Mouse (Mus musculus) heart, embryonic 14.5 days (tissue): ENCODE measurements around the gene Gm7876. TPM values are rescaled to one million over a fixed set of nuclear protein-coding genes. Genes with fewer than 3 reads are reported as not detected.
A peak's percentile ranks its signal among the peaks of the same experiment; 100 is the strongest.
"Not testable (repeated sequence)": the region's sequence is repeated elsewhere in the genome, so short reads cannot be mapped to it uniquely, and the experiment has no call there.

ENCODE experiments used
- ATAC-seq: fragments of 200-750 bp; cut with Nextera tagmentation; 2 replicates; pipeline ENCODE4 v1.8.0; 2017; ENCODE audit warnings: low read depth, moderate TSS enrichment; ENCODE audit not compliant: insufficient number of reproducible peaks, insufficient read depth, low FRiP score
- H3K27ac ChIP-seq, 2 experiments: fragments of 200-500 bp in 1 of 2; fragments of 300-500 bp in 1 of 2; sonication (generic) in 1 of 2; replicated peaks in 1 of 2; 2 replicates each; pipeline ENCODE4 v1.5.1; 2012 to 2014; ENCODE audit warnings: low read depth in 2 of 2, low read length in 2 of 2, control low read depth in 1 of 2, mild to moderate bottlenecking in 1 of 2, mixed read lengths in 1 of 2; ENCODE audit not compliant: control insufficient read depth in 1 of 2, insufficient read depth in 1 of 2
- H3K27me3 ChIP-seq: fragments of 300-500 bp; sonication (generic); 2 replicates; pipeline ENCODE4 v1.6.1; 2014; ENCODE audit warnings: mild to moderate bottlenecking, low read length, control low read depth; ENCODE audit not compliant: control insufficient read depth, insufficient read depth
- H3K36me3 ChIP-seq: fragments of 300-500 bp; sonication (generic); 2 replicates; pipeline ENCODE4 v1.6.1; 2014; ENCODE audit warnings: mild to moderate bottlenecking, control low read depth, low read length, mixed read lengths; ENCODE audit not compliant: control insufficient read depth, insufficient read depth
- H3K4me1 ChIP-seq, 2 experiments: fragments of 200-500 bp in 1 of 2; fragments of 300-500 bp in 1 of 2; sonication (generic) in 1 of 2; 2 replicates each; pipeline ENCODE4 v1.6.1; 2012 to 2014; ENCODE audit warnings: low read length in 2 of 2, control low read depth in 1 of 2, mixed read lengths in 1 of 2; ENCODE audit not compliant: control insufficient read depth in 2 of 2, insufficient read depth in 2 of 2
- H3K4me2 ChIP-seq: fragments of 300-500 bp; sonication (generic); 2 replicates; pipeline ENCODE4 v1.6.1; 2014; ENCODE audit warnings: mild to moderate bottlenecking, low read length
- H3K4me3 ChIP-seq, 2 experiments: fragments of 200-500 bp in 1 of 2; fragments of 300-500 bp in 1 of 2; sonication (generic) in 1 of 2; 2 replicates each; pipeline ENCODE4 v1.5.1; 2012 to 2014; ENCODE audit warnings: low read length in 2 of 2, mild to moderate bottlenecking in 2 of 2, control low read depth in 1 of 2, low read depth in 1 of 2, moderate library complexity in 1 of 2; ENCODE audit not compliant: control insufficient read depth in 1 of 2, insufficient read depth in 1 of 2
- H3K9ac ChIP-seq: fragments of 300-500 bp; sonication (generic); 2 replicates; pipeline ENCODE4 v1.6.1; 2014; ENCODE audit warnings: mild to moderate bottlenecking, low read length
- H3K9me3 ChIP-seq: fragments of 300-500 bp; sonication (generic); 2 replicates; pipeline ENCODE4 v1.6.1; 2016; ENCODE audit warnings: low read length, control low read depth; ENCODE audit not compliant: control insufficient read depth
- WGBS: fragments of 180-500 bp; shearing (Covaris S2); extraction: QIAGEN DNeasy Blood & Tissue Kit; methylation state at CpG from one replicate; pipeline ENCODE4 v1.1.7; 2014; 5-methylcytosine and 5-hydroxymethylcytosine counted together
- polyA plus RNA-seq: library from polyadenylated mRNA; unstranded; fragments of >200 nt; fragmentation: Nextera tagmentation; extraction: Ambion mirVana; gene quantifications from 2 replicates; pipeline ENCODE4 v1.2.1, GENCODE M21; 2014

Gm7876 gene
- polyA plus RNA-seq = not detected in 2 replicates

DNA sequence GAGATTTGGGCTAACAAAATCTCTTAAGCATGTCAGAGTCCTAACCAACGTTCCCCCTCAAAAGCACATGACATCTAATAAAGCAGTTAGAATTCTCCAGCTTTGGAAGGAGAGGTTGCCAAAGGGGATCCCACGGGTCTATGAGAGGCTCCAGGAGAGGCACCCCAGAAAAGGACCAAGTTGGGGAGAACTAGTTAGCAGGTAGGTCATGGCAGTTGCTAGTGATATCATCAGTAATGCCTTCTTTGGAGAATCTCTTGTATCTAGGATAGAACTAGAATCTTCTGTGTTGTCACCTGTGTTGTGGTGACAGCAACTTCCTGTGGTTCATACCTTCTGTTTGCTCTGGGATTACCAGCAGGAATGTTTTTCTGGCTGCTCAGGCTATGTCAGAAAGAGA, at the start of gene Gm7876:
Gene Gm7876, plus strand, starts transcription at position 301 of the 400 bp plus-strand sequence.
- not testable (repeated sequence) for H3K27ac ChIP-seq, H3K36me3 ChIP-seq, H3K9me3 ChIP-seq, H3K4me1 ChIP-seq, H3K9ac ChIP-seq, ATAC-seq, H3K27me3 ChIP-seq, H3K4me3 ChIP-seq, H3K4me2 ChIP-seq
- WGBS = 79% methylated on average over 1 of the region's 2 CpGs

- H3K4me3 ChIP-seq, H3K9ac ChIP-seq, H3K4me1 ChIP-seq, H3K36me3 ChIP-seq, H3K4me2 ChIP-seq, H3K9me3 ChIP-seq, H3K27me3 ChIP-seq, H3K27ac ChIP-seq, ATAC-seq: not testable (repeated sequence)
- WGBS = no CpG with 5 or more reads among the region's 2 CpGs
Observed at GRCm38 (mm10) chr14:4663892-4664291, 45.1 kb upstream of the Gm7876 start, which contains the start of gene Gm3239. Gene Gm3239, plus strand, starts transcription at chr14:4664192.

GRCm38 (mm10) chr14:4726038-4726880, 17.2 kb downstream of the Gm7876 start, which contains the start of gene Gm3252:
Gene Gm3252, plus strand, starts transcription at chr14:4726775.
- H3K9ac ChIP-seq, H3K4me1 ChIP-seq, H3K27ac ChIP-seq, H3K9me3 ChIP-seq, H3K36me3 ChIP-seq, H3K27me3 ChIP-seq, ATAC-seq: not testable (repeated sequence)
- Histone ChIP-seq H3K4me2 (peak within 1 kb of the TSS; percentile 44), H3K4me3 (peak within 1 kb of the TSS; percentile 18 to 20; a peak in 3 of 4 replicates)
- WGBS = 8% methylated on average over 3 of the region's 47 CpGs

Other genes starting within 250 kb of the Gm7876 start
- gene Gm3182, start 227.5 kb upstream of the Gm7876 start, polyA plus RNA-seq = not detected in 2 replicates
- not detected in 2 replicates for gene Gm3047, start 153.8 kb upstream of the Gm7876 start, polyA plus RNA-seq
- 0.14 TPM in 1 of 2 replicates, not detected in the other for gene Gm8159, start 76.9 kb upstream of the Gm7876 start, polyA plus RNA-seq
- 0.15 TPM in 1 of 2 replicates, not detected in the other for gene Gm3239, start 45.0 kb upstream of the Gm7876 start, polyA plus RNA-seq
- 0.38 and 1.3 TPM in 2 replicates for gene Gm3252, start 17.5 kb downstream of the Gm7876 start, polyA plus RNA-seq
- 0.11 TPM in 1 of 2 replicates, not detected in the other for gene Gm9602, start 67.1 kb downstream of the Gm7876 start, polyA plus RNA-seq
- gene Gm3269, start 128.9 kb downstream of the Gm7876 start, polyA plus RNA-seq = not detected in 2 replicates
- gene Gm3264, start 146.3 kb downstream of the Gm7876 start, polyA plus RNA-seq = 0.81 and 2.6 TPM in 2 replicates
- 0.20 TPM in 1 of 2 replicates, not detected in the other for gene Gm3278, start 183.2 kb downstream of the Gm7876 start, polyA plus RNA-seq